Mouse (Mus musculus) megakaryocyte, embryonic 14.5 days (primary cell): ENCODE measurements around the gene Olfr556. TPM values are rescaled to one million over a fixed set of nuclear protein-coding genes. Genes with fewer than 3 reads are reported as not detected.
"Not testable (repeated sequence)": the region's sequence is repeated elsewhere in the genome, so short reads cannot be mapped to it uniquely, and the experiment has no call there.

Source experiments
- H3K27me3 ChIP-seq: replicated peaks from 2 replicates; pipeline ENCODE3; 2012; ENCODE audit warnings: inconsistent platforms
- H3K36me3 ChIP-seq: replicated peaks from 2 replicates; pipeline ENCODE3; 2012; ENCODE audit warnings: low read length, inconsistent platforms, mixed read lengths
- H3K4me1 ChIP-seq: 2 replicates; pipeline ENCODE4 v1.6.1; 2012; ENCODE audit warnings: inconsistent platforms
- H3K4me3 ChIP-seq: replicated peaks from 2 replicates; pipeline ENCODE3; 2012; ENCODE audit warnings: moderate library complexity, mild to moderate bottlenecking, inconsistent platforms
- H3K9me3 ChIP-seq: 2 replicates; pipeline ENCODE4 v1.6.1; 2012; ENCODE audit warnings: inconsistent platforms
- FLI1 ChIP-seq: IDR thresholded peaks from 2 replicates; pipeline ENCODE4 v1.6.1; 2012; ENCODE audit warnings: low read length, inconsistent platforms, mixed read lengths
- GATA1 ChIP-seq: IDR thresholded peaks from 3 replicates; pipeline ENCODE4 v1.6.1; 2012; ENCODE audit warnings: mixed read lengths, low read length, inconsistent platforms, borderline replicate concordance
- polyA plus RNA-seq: library from polyadenylated mRNA; stranded (reverse); fragments of >175 nt; gene quantifications from 2 replicates; pipeline ENCODE4 v1.2.3, GENCODE M21; 2012; ENCODE audit warnings: low replicate concordance; ENCODE audit not compliant: insufficient read depth

The Olfr556 gene
- not detected in 2 replicates for polyA plus RNA-seq

DNA sequence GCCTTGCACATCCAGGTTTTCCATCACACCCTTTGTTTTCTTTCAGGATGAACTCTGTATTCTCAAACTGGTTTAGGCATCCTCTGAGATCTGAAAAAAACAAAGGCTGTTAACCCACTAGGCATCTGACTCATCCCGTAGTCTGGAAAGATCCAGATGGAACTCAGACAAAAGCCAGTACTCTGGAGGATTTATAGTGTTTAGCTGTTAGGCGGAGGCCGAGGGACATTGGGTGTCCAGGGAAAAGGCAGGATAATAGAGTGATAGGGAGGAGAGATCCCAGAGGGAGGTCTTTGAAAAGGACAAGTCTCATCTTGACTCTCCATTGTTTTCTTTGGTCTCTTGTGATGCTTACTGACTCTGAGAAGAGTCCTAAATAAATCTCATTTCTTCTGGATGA lies at the start of gene Olfr556:
Gene Olfr556 (plus strand): TSS at position 301 of the 400 bp plus-strand sequence.
- H3K27me3 ChIP-seq = no peaks in the 10 kb centered on the region
- H3K9me3 ChIP-seq = no peaks in the 10 kb centered on the region
- no peak for TF ChIP-seq FLI1
- no peaks in the 10 kb centered on the region for H3K4me1 ChIP-seq
- no peaks in the 10 kb centered on the region for H3K36me3 ChIP-seq
- no peak within 1 kb of the TSS for H3K4me3 ChIP-seq

- Histone ChIP-seq H3K27me3 (no peaks in the 10 kb centered on the region), H3K4me3 (no peak within 1 kb of the TSS), H3K36me3 (peaks cover 4% of the 10 kb centered on the region), H3K9me3 (no peaks in the 10 kb centered on the region), H3K4me1 (peaks cover 18% of the 10 kb centered on the region; the same call in 1 of the 2 replicates)
- no peak for TF ChIP-seq GATA1
- no peak for TF ChIP-seq FLI1
Observed at GRCm38 (mm10) chr7:102618118-102618517, 46.6 kb upstream of the Olfr556 start, which contains the start of gene Olfr553. Gene Olfr553, minus strand, starts transcription at chr7:102618218.

DNA sequence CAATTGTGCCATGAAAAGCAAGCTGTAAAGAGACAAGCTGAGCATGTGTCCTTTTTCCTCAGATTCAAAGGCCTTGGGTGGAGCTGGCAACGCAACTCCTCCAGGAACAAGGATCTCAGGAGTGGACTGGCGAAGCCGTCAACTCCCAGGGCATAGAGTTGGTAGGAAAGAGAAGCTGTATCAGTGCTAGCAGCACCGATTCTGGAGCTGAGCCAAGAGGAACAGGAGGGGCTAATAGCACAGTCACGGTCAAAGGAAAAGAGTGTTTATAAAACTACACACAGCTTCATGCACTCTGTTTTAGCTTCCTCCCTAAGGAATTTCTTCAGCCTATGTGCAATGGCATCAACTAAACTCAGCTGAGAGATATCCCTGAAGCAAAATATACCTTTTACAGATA lies 45.1 kb upstream of the Olfr556 start:
- Histone ChIP-seq H3K9me3 (no peaks in the 10 kb centered on the region), H3K4me3 (no peak overlapping the region), H3K27me3 (no peaks in the 10 kb centered on the region), H3K36me3 (peaks cover 4% of the 10 kb centered on the region), H3K4me1 (peaks cover 18% of the 10 kb centered on the region; the same call in 1 of the 2 replicates)
- TF ChIP-seq FLI1 (no peak), GATA1 (no peak)

DNA sequence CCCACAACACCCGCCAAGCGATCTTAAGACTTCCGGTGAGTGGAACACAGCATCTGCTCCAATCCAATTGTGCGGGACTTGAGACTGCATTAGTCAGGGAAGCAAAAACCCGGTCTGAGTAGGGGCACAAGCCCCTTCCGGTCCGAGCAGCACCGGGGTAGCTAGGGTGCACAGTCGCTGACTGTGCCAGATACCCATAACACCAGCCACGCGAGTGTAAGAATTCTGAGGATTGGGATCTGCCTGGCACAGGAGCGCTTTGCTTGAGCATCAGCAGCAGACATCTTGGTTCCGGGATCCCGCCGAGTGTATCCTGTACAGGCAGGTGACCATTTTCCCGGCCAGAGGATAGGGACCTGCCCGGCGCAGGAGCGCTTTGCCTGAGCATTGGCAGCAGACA lies 44.3 kb upstream of the Olfr556 start:
- peaks cover 18% of the 10 kb centered on the region; the same call in 1 of the 2 replicates for H3K4me1 ChIP-seq
- not testable (repeated sequence) for H3K27me3 ChIP-seq, H3K4me3 ChIP-seq, H3K36me3 ChIP-seq, H3K9me3 ChIP-seq

DNA sequence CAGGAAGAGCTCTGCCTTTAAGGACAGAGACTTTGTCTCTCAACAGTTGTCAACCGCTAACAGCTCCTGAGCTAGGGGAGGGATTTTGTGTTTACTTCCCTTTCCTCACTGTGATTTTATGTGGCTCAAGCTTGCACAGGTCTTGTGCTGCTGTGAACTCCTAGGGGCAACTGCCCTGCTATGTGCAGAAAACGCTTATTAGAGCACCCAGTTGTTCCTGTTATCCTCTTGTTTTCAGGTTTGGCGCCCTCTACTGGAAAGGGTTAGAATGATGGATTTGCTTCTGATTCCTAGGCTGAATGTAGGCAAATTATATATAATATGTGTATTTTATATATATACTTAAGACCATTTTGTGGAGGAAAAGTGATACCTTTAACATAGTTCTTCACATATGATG lies 28.0 kb upstream of the Olfr556 start:
- H3K4me3 ChIP-seq = no peak overlapping the region
- H3K36me3 ChIP-seq = no peaks in the 10 kb centered on the region
- H3K27me3 ChIP-seq = no peaks in the 10 kb centered on the region
- peaks cover 9% of the 10 kb centered on the region for H3K4me1 ChIP-seq
- no peak for TF ChIP-seq FLI1
- TF ChIP-seq GATA1 = no peak
- no peaks in the 10 kb centered on the region for H3K9me3 ChIP-seq

GRCm38 (mm10) chr7:102638132-102638531 lies 26.6 kb upstream of the Olfr556 start, which contains the start of gene Olfr554:
Gene Olfr554, plus strand, starts transcription at chr7:102638432.
- TF ChIP-seq GATA1 = no peak
- no peak for TF ChIP-seq FLI1
- peaks cover 9% of the 10 kb centered on the region for H3K4me1 ChIP-seq

DNA sequence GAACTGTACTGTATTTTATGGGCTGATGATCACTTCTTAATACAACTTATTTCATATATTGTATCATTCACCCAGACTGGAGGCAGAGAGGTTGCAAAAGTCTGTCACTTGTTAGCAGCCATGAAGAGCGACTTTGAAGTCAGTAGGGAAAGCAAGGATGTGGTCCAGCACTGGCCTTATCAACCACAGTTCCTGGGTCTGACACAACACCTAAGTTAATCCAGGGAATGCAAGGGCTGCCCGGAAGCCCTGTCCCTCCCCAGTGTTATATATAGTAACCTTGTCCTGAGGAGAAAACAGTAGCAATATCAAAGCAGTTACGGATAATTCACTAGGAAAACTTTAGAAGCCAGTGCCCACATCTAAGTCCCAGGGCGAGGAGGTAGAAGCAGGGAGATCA lies 19.8 kb upstream of the Olfr556 start:
- not testable (repeated sequence) for H3K4me1 ChIP-seq, H3K4me3 ChIP-seq, H3K9me3 ChIP-seq, H3K36me3 ChIP-seq, H3K27me3 ChIP-seq

More at GRCm38 (mm10) chr7:102638132-102638531, 26.6 kb upstream of the Olfr556 start, which contains the start of gene Olfr554:
- no peaks in the 10 kb centered on the region for H3K9me3 ChIP-seq
- no peaks in the 10 kb centered on the region for H3K36me3 ChIP-seq
- no peaks in the 10 kb centered on the region for H3K27me3 ChIP-seq
- no peak within 1 kb of the TSS for H3K4me3 ChIP-seq

GRCm38 (mm10) chr7:102658523-102658922 lies 6.2 kb upstream of the Olfr556 start, which contains the start of gene Olfr555:
Gene Olfr555, plus strand, starts transcription at chr7:102658823.
- Histone ChIP-seq H3K27me3 (peaks cover 1% of the 10 kb centered on the region), H3K36me3 (no peaks in the 10 kb centered on the region), H3K9me3 (no peaks in the 10 kb centered on the region), H3K4me1 (no peaks in the 10 kb centered on the region), H3K4me3 (no peak within 1 kb of the TSS)
- TF ChIP-seq GATA1 (no peak), FLI1 (no peak)

- Histone ChIP-seq H3K27me3 (no peaks in the 10 kb centered on the region), H3K4me3 (no peak overlapping the region), H3K36me3 (no peaks in the 10 kb centered on the region), H3K4me1 (no peaks in the 10 kb centered on the region), H3K9me3 (no peaks in the 10 kb centered on the region)
- TF ChIP-seq GATA1 (no peak), FLI1 (no peak)
Observed at GRCm38 (mm10) chr7:102665378-102665777, 679 bp downstream of the Olfr556 start.

DNA sequence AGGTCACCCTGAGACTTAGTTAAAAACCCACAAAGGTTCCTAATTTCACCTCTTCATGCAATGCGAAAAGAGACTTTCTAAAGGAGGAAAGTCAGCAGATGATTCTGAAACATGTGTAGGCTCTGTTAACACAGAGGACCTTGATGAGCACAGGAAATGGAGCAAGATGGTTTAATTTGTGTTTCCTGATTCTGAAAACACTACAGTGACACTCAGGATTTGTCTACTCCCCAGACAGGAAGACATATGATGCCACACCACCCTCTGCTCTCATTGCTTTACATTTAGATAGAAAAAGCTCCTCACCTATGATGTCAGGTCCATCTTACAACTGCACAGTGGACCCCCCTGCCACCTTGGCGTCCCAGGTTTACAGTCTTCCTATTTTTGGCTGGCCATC lies 11.5 kb downstream of the Olfr556 start:
- no peak for TF ChIP-seq FLI1
- TF ChIP-seq GATA1 = no peak
- Histone ChIP-seq H3K9me3 (no peaks in the 10 kb centered on the region), H3K27me3 (no peaks in the 10 kb centered on the region), H3K36me3 (peaks cover 24% of the 10 kb centered on the region), H3K4me3 (no peak overlapping the region), H3K4me1 (peaks cover 10% of the 10 kb centered on the region)

GRCm38 (mm10) chr7:102681916-102682315 lies 17.2 kb downstream of the Olfr556 start:
- peaks cover 48% of the 10 kb centered on the region for H3K36me3 ChIP-seq
- H3K4me3 ChIP-seq = no peak overlapping the region
- no peak for TF ChIP-seq GATA1
- TF ChIP-seq FLI1 = no peak
- H3K27me3 ChIP-seq = no peaks in the 10 kb centered on the region
- H3K4me1 ChIP-seq = peaks cover 7% of the 10 kb centered on the region
- H3K9me3 ChIP-seq = no peaks in the 10 kb centered on the region

GRCm38 (mm10) chr7:102686944-102687501 lies 22.3 kb downstream of the Olfr556 start, which contains the start of gene Trim68:
Gene Trim68, minus strand, starts transcription at chr7:102687327.
- TF ChIP-seq GATA1 = no peak
- no peak for TF ChIP-seq FLI1
- Histone ChIP-seq H3K27me3 (no peaks in the 10 kb centered on the region), H3K9me3 (no peaks in the 10 kb centered on the region), H3K36me3 (peaks cover 18% of the 10 kb centered on the region), H3K4me3 (peak within 1 kb of the TSS; percentile 93), H3K4me1 (peaks cover 13% of the 10 kb centered on the region)
